Mouse (Mus musculus): ENCODE data around the gene Usp10. TPM values are rescaled to one million over a fixed set of nuclear protein-coding genes. Genes with fewer than 3 reads are reported as not detected.
A peak's percentile ranks its signal among the peaks of the same experiment; 100 is the strongest.

Usp10 gene
- polyA plus RNA-seq, 1 experiment from 2014 or later = 90.5 TPM

GRCm38 (mm10) chr8:119888012-119888411 lies 22.1 kb upstream of the Usp10 start:
- Histone ChIP-seq H3K4me3 (no peak overlapping the region), H3K4me1 (peaks cover 14% of the 10 kb centered on the region), H3K4me2 (no peak overlapping the region), H3K36me3 (no peaks in the 10 kb centered on the region), H3K9ac (no peak overlapping the region), H3K27me3 (replicated peaks) (no peaks in the 10 kb centered on the region; the same call in 1 of the 2 replicates), H3K9me3 (no peaks in the 10 kb centered on the region), H3K27ac (replicated peaks) (no peak overlapping the region)
- WGBS = 77% methylated on average over 4 of the region's 4 CpGs
- ATAC-seq (ENCODE audit: extremely low read depth, insufficient number of reproducible peaks, low FRiP score, low TSS enrichment) = no peak

DNA sequence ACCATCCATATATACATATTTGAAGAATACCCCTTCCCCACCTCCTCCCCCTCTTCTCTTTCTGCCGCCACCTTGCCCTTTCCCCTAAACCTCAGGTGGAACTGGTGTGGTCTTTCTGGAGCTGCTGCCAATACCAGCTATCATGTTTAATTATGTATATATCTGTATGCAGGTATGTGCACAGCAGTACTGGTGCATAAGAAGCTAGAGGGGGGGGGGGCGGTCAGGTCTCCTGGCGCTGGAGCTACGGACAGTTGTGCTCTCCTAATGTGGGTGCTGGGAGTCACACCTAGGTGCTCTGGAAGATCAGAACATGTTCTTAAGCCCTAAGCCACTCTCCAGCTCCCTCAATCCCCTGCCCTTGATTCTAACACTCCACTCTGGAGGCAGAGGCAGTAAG lies 13.1 kb upstream of the Usp10 start:
- Histone ChIP-seq H3K27ac (replicated peaks) (no peak overlapping the region), H3K9me3 (no peaks in the 10 kb centered on the region), H3K4me3 (no peak overlapping the region), H3K36me3 (no peaks in the 10 kb centered on the region), H3K9ac (no peak overlapping the region), H3K4me2 (no peak overlapping the region), H3K27me3 (replicated peaks) (peaks cover 30% of the 10 kb centered on the region), H3K4me1 (peaks cover 14% of the 10 kb centered on the region)
- 90% methylated on average over 4 of the region's 4 CpGs for WGBS
- ATAC-seq (ENCODE audit: extremely low read depth, insufficient number of reproducible peaks, low FRiP score, low TSS enrichment) = no peak

- ATAC-seq (ENCODE audit: extremely low read depth, insufficient number of reproducible peaks, low FRiP score, low TSS enrichment) = no peak
- Histone ChIP-seq H3K9me3 (no peaks in the 10 kb centered on the region), H3K4me2 (peak overlapping the region; percentile 41), H3K36me3 (no peaks in the 10 kb centered on the region), H3K4me3 (no peak overlapping the region), H3K4me1 (peaks cover 14% of the 10 kb centered on the region), H3K27me3 (replicated peaks) (peaks cover 34% of the 10 kb centered on the region), H3K9ac (no peak overlapping the region), H3K27ac (replicated peaks) (no peak overlapping the region)
- WGBS = 8% methylated on average over 13 of the region's 13 CpGs
Observed at GRCm38 (mm10) chr8:119897933-119898332, 12.2 kb upstream of the Usp10 start.

DNA sequence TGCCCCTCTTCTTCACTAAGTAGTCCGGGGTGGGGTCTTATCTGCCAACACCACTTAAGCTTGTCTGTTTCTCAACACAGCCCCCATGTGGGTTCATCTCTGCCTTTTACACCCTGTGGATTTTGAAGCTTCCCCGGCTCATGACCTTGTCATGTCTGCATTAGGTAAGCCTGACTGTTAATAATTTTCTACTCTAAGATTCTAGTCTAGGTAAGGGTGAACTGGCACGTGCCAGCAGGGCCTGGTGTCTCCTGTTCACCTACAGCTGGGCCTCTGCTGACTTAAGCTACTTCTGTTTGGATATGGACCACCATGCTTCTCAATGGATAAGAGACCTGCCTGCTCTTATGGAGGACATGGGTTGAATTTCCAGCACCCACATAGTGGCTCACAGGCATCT lies 8.8 kb upstream of the Usp10 start:
- Histone ChIP-seq H3K27ac (replicated peaks) (no peak overlapping the region), H3K9me3 (no peaks in the 10 kb centered on the region), H3K36me3 (no peaks in the 10 kb centered on the region), H3K4me1 (peaks cover 22% of the 10 kb centered on the region), H3K4me3 (no peak overlapping the region), H3K9ac (no peak overlapping the region), H3K4me2 (no peak overlapping the region), H3K27me3 (replicated peaks) (peaks cover 34% of the 10 kb centered on the region)
- ATAC-seq (ENCODE audit: extremely low read depth, insufficient number of reproducible peaks, low FRiP score, low TSS enrichment) = no peak
- WGBS = 33% methylated on average over 3 of the region's 3 CpGs

DNA sequence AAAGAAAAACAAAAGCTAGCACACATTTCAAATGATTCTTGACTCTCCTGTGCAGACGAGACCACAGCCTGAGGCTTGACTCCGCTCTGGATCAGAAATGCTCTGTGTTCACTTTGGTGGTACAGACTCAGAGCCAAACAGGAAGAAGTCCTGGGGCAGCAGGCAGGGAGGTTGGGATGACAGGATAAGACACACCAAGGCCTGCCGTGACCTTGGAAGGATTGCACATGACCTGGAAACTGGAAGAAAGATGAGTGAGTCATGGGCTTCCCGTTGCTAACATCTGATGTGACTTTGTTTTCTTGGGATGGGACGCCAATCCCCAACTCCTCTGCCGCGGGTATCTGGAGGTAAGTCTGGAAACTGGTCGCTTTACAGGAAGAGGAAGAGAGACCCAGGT lies 8.2 kb upstream of the Usp10 start:
- ATAC-seq (ENCODE audit: extremely low read depth, insufficient number of reproducible peaks, low FRiP score, low TSS enrichment) = no peak
- H3K27me3 ChIP-seq (replicated peaks) = peaks cover 33% of the 10 kb centered on the region
- H3K4me1 ChIP-seq = peaks cover 22% of the 10 kb centered on the region
- H3K4me3 ChIP-seq = no peak overlapping the region
- H3K9ac ChIP-seq = no peak overlapping the region
- no peaks in the 10 kb centered on the region for H3K36me3 ChIP-seq
- 54% methylated on average over 8 of the region's 8 CpGs for WGBS
- no peak overlapping the region for H3K4me2 ChIP-seq
- H3K9me3 ChIP-seq = no peaks in the 10 kb centered on the region
- H3K27ac ChIP-seq (replicated peaks) = no peak overlapping the region

DNA sequence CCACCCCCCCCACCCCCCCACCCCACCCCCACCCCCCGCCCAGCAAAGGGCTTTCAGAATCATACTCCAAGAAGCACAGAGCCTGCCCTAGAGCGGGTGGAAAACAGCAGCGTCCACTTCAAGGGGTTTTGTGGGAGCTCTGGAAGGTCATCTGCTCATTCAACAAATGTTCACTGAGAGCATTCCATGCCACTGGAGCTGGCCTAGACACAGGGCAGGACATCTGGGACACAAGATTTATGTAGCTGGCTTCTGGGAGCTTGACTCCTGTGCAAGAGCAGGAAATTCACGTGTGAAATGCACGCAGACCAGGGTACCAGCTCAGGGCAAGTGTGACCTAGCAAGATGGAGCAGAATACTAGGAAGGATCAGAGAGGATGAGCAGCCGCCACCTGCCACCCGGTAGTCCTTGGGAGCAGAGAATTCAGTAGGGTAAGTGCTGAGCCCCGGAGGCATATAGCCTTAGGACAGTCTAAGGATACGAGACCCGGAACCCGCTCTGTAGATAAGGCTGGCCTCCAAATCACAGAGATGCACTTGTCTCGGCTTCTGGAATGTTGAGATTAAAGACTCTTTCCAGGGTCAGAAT lies 5.7 kb upstream of the Usp10 start:
- Histone ChIP-seq H3K36me3 (no peaks in the 10 kb centered on the region), H3K27me3 (replicated peaks) (peaks cover 8% of the 10 kb centered on the region; the same call in 1 of the 2 replicates), H3K4me3 (no peak overlapping the region), H3K9ac (no peak overlapping the region), H3K27ac (replicated peaks) (no peak overlapping the region), H3K9me3 (no peaks in the 10 kb centered on the region), H3K4me2 (no peak overlapping the region), H3K4me1 (peaks cover 8% of the 10 kb centered on the region)
- WGBS = 22% methylated on average over 12 of the region's 12 CpGs
- no peak for ATAC-seq (ENCODE audit: extremely low read depth, insufficient number of reproducible peaks, low FRiP score, low TSS enrichment)

DNA sequence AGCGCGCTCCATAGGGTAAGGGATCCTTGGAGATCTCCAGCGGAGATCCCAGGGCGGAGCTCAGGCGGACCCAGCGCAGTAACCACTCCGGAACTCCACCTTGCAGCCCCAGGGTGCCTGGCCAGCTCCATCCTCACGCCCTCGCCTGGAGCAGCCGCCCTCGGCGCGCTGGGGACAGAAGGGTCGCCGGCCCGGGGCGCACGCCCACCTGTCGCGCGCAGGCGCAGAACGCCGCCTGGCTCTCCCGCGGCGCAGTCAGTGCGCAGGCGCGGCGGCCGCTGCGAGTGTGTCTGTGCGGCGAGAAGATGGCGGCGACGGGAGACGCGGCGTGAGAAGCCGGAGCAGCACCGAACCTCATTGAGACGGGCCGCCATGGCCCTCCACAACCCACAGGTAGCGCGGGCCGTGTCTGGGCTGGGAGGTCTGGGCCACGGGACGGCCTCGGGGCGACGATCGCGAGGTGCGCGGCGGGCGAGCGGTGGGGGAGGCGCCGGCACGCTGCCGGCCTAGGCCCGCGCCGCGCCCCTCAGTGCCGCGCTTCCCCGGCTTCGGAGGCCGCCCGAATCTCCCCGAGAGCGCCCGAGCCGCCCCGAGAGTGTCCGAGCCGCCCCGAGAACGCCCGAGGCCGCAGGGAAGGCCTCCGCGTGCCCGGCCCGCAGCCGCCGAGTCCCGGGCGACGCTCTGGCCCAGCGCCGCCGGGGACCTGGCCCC lies 542 bp downstream of the Usp10 start, which contains the start of gene Gm20388:
Gene Gm20388, plus strand, starts transcription at position 295 of the 711 bp plus-strand sequence.
- Histone ChIP-seq H3K27ac (replicated peaks) (peak within 1 kb of the TSS; percentile 93), H3K27me3 (replicated peaks) (no peaks in the 10 kb centered on the region), H3K9ac (peak within 1 kb of the TSS; percentile 96), H3K9me3 (no peaks in the 10 kb centered on the region), H3K4me1 (peaks cover 49% of the 10 kb centered on the region), H3K4me2 (peak within 1 kb of the TSS; percentile 95), H3K36me3 (no peaks in the 10 kb centered on the region), H3K4me3 (peak within 1 kb of the TSS; percentile 89)
- ATAC-seq (ENCODE audit: extremely low read depth, insufficient number of reproducible peaks, low FRiP score, low TSS enrichment) = peak; percentile 87
- under 1% methylated on average over 85 of the region's 97 CpGs for WGBS

DNA sequence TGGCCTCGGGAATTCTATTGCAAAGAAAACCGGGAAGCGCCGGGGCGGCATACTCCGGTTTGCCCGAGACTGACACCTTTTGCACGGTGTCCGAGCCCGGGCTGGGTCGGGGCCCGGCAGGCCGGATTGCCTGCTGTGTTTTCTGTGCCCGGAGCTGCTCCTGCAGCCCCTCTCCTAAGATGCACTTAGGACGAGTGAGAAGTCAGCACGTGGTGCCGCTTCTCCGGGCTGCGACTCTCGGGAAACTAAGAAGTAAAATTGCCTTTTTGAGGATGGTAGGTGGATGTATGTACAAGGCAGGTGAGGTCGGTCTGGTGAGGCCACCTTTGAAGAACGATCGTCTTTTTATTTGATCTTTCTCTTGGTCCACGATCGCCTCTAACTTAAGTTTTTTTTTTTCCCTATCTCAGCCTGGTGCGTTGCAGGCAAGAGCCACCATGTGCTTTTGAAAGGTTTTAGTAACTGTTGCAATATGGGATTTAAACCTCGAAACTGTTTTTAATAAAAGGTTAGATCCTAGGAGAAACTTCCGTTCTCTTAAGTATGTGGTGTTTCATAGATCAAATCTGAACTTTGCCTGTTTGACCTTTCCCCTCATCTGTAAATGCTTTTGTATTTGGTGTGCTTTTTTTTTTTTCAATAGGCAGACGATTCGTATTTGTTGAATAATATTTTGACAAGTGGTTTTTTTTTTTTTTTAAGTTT lies 1.2 kb downstream of the Usp10 start:
- Histone ChIP-seq H3K27me3 (replicated peaks) (no peaks in the 10 kb centered on the region), H3K4me2 (peak overlapping the region; percentile 95), H3K36me3 (no peaks in the 10 kb centered on the region), H3K4me1 (peaks cover 56% of the 10 kb centered on the region), H3K9ac (peak overlapping the region; percentile 96), H3K27ac (replicated peaks) (peak overlapping the region; percentile 93), H3K4me3 (peak overlapping the region; percentile 89), H3K9me3 (no peaks in the 10 kb centered on the region)
- ATAC-seq (ENCODE audit: extremely low read depth, insufficient number of reproducible peaks, low FRiP score, low TSS enrichment) = peak; percentile 27; the same call in 1 of the 2 replicates
- WGBS = 2% methylated on average over 30 of the region's 30 CpGs

- 40% methylated on average over 6 of the region's 6 CpGs for WGBS
- Histone ChIP-seq H3K4me1 (peaks cover 68% of the 10 kb centered on the region), H3K4me3 (peak overlapping the region; percentile 89), H3K27me3 (replicated peaks) (no peaks in the 10 kb centered on the region), H3K9me3 (no peaks in the 10 kb centered on the region), H3K9ac (peak overlapping the region; percentile 96), H3K36me3 (no peaks in the 10 kb centered on the region), H3K27ac (replicated peaks) (no peak overlapping the region), H3K4me2 (peak overlapping the region; percentile 95)
- ATAC-seq (ENCODE audit: extremely low read depth, insufficient number of reproducible peaks, low FRiP score, low TSS enrichment) = no peak
Observed at GRCm38 (mm10) chr8:119912643-119913042, 2.5 kb downstream of the Usp10 start.

- ATAC-seq (ENCODE audit: extremely low read depth, insufficient number of reproducible peaks, low FRiP score, low TSS enrichment) = no peak
Observed at GRCm38 (mm10) chr8:119913181-119913580, 3.0 kb downstream of the Usp10 start.

GRCm38 (mm10) chr8:119914161-119914560 lies 4.0 kb downstream of the Usp10 start:
- Histone ChIP-seq H3K27me3 (replicated peaks) (no peaks in the 10 kb centered on the region), H3K9me3 (no peaks in the 10 kb centered on the region), H3K9ac (no peak overlapping the region; the same call in 1 of the 2 replicates), H3K4me1 (peaks cover 78% of the 10 kb centered on the region), H3K36me3 (peaks cover 7% of the 10 kb centered on the region), H3K27ac (replicated peaks) (no peak overlapping the region), H3K4me2 (peak overlapping the region; percentile 95; the same call in 1 of the 2 replicates), H3K4me3 (no peak overlapping the region)
- 53% methylated on average over 2 of the region's 2 CpGs for WGBS
- no peak for ATAC-seq (ENCODE audit: extremely low read depth, insufficient number of reproducible peaks, low FRiP score, low TSS enrichment)

More at GRCm38 (mm10) chr8:119913181-119913580, 3.0 kb downstream of the Usp10 start:
- Histone ChIP-seq H3K4me1 (peaks cover 73% of the 10 kb centered on the region), H3K4me2 (peak overlapping the region; percentile 95), H3K27me3 (replicated peaks) (no peaks in the 10 kb centered on the region), H3K4me3 (0 out of 2 replicates have a peak overlapping the region, but pooled peaks have one; percentile 89), H3K9me3 (no peaks in the 10 kb centered on the region), H3K36me3 (no peaks in the 10 kb centered on the region), H3K9ac (peak overlapping the region; percentile 96; the same call in 1 of the 2 replicates), H3K27ac (replicated peaks) (no peak overlapping the region)
- 74% methylated on average over 3 of the region's 3 CpGs for WGBS
